Mouse (Mus musculus): ENCODE results near the gene Tex261.

The Tex261 gene

GRCm38 (mm10) chr6:83756051-83756450 lies 19.6 kb downstream of the Tex261 start:
- DNase-seq = no peak

GRCm38 (mm10) chr6:83750171-83750684 lies 25.4 kb downstream of the Tex261 start:
- DNase-seq = peak; percentile 15

- DNase-seq = no peak
These were observed 26.3 kb downstream of the Tex261 start for GRCm38 (mm10) chr6:83749286-83749685.

- DNase-seq = no peak
These were observed 30.1 kb downstream of the Tex261 start for GRCm38 (mm10) chr6:83745466-83745865.

GRCm38 (mm10) chr6:83744557-83744956 lies 31.1 kb downstream of the Tex261 start:
- DNase-seq = no peak

- no peak for DNase-seq
These were observed 31.5 kb downstream of the Tex261 start for GRCm38 (mm10) chr6:83744126-83744525.

GRCm38 (mm10) chr6:83743212-83743611 lies 32.4 kb downstream of the Tex261 start:
- DNase-seq = no peak

GRCm38 (mm10) chr6:83742761-83743160 lies 32.9 kb downstream of the Tex261 start, which contains the start of gene Atp6v1b1:
Atp6v1b1 (plus strand) TSS chr6:83742990.
- DNase-seq = no peak

- no peak for DNase-seq
These were observed 37.0 kb downstream of the Tex261 start for GRCm38 (mm10) chr6:83738596-83738995.

GRCm38 (mm10) chr6:83737311-83737710 lies 38.3 kb downstream of the Tex261 start:
- DNase-seq = no peak

- DNase-seq = peak; percentile 33
These were observed 44.5 kb downstream of the Tex261 start for GRCm38 (mm10) chr6:83731128-83731527.

GRCm38 (mm10) chr6:83729350-83729970 lies 46.2 kb downstream of the Tex261 start:
- DNase-seq = no peak

GRCm38 (mm10) chr6:83728488-83728887 lies 47.1 kb downstream of the Tex261 start:
- no peak for DNase-seq

- no peak for DNase-seq
These were observed 48.4 kb downstream of the Tex261 start for GRCm38 (mm10) chr6:83727178-83727577.

- no peak for DNase-seq
These were observed 53.1 kb downstream of the Tex261 start for GRCm38 (mm10) chr6:83722526-83722925.
